Mouse (Mus musculus) layer of hippocampus, postnatal 36 days (tissue): ENCODE data around the gene Inhbb. TPM values are rescaled to one million over a fixed set of nuclear protein-coding genes. Genes with fewer than 3 reads are reported as not detected.

Experiments
- DNase-seq, 2 experiments: peaks; one replicate each; pipeline ENCODE4 v3.0.0; 2022
- total RNA-seq, 2 experiments: library from RNA; stranded (reverse); gene quantifications; 2 replicates each; pipeline ENCODE4 v1.2.3; 2021

Gene Inhbb
- total RNA-seq, 2 experiments from 2014 or later = 6.0 to 7.6 TPM

GRCm38 (mm10) chr1:119375376-119375775 lies 46.7 kb downstream of the Inhbb start:
- DNase-seq = no peak

GRCm38 (mm10) chr1:119367546-119367945 lies 54.5 kb downstream of the Inhbb start:
- no peak for DNase-seq

GRCm38 (mm10) chr1:119366315-119366714 lies 55.7 kb downstream of the Inhbb start:
- DNase-seq = no peak

Other genes starting within 250 kb of the Inhbb start
- gene Ralb, start 82.5 kb upstream of the Inhbb start, total RNA-seq = 10 to 100 TPM; 23.3 to 23.7 TPM
- 10 to 100 TPM; 18.0 to 20.2 TPM for gene Tmem185b, start 103.9 kb upstream of the Inhbb start, total RNA-seq
- gene Epb41l5, start 226.8 kb upstream of the Inhbb start, total RNA-seq = 1 to 10 TPM; 6.4 to 6.8 TPM